Mouse (Mus musculus) cerebellum, adult 9-11 months (tissue): ENCODE measurements around the gene Lgi1.

Experiments
- DNase-seq: peaks from one replicate; pipeline ENCODE4 v3.0.0; 2022

Gene Lgi1

GRCm38 (mm10) chr19:38263829-38264504 is 369 bp upstream of the Lgi1 start:
- peak; percentile 84 for DNase-seq

DNA sequence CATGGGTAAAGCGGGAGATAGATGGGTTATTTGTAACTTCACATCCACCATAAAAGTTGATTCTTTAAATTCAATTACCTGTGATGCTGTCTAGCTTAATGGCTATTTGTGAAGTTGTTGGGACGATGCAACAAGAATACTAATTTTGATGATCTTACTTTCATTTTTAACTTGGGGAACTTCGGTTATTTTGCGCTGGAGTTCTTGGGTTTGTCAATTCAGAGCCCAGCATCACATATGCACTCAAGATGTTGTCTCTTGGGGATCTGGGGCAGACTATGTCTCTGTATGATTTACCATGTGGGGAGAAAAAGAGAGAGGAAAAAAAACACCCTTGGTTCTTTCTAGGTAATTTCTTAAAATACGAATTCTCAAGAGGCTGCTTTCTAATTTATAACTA is 1.4 kb downstream of the Lgi1 start:
- DNase-seq, result no peak

DNA sequence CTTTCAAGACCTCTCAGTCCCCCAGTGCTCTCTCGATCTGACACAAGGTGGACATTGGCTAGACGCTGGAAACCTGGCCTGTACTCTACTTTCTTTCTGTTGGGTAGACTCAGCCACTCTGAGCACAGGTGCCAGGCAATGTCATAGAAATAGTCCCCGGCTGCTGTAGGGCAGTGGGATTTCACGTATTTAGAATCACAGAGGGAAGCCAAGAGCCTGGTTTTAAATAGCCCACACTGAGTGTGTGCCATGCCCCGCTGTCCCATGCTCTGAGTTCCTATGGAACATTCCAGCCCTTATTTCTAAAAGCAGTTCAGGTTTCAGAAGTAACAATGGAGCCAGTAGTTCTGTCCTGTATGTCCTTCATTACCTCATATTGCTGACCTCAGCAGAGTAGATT is 3.1 kb downstream of the Lgi1 start:
- DNase-seq, result peak; percentile 37

DNA sequence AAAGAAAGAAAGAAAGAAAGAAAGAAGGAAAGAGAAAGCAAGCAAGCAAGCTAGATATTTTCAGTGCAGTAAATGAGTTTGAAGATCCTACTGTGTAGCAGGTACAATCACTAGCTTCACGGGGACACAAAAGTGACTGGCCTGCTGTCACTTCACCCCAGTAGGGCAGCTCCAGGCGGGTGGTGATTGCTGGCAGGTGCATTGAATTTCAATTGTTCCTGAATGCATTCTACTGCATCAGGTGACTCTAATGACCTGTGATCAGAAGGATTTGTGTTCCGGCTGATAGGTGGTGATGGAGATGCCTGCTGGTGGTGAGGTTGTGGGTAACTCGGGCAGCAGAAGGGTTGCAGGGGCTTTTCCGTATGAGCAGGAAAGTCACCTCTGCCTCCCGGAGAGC is 6.7 kb downstream of the Lgi1 start:
- DNase-seq, result peak; percentile 50

DNA sequence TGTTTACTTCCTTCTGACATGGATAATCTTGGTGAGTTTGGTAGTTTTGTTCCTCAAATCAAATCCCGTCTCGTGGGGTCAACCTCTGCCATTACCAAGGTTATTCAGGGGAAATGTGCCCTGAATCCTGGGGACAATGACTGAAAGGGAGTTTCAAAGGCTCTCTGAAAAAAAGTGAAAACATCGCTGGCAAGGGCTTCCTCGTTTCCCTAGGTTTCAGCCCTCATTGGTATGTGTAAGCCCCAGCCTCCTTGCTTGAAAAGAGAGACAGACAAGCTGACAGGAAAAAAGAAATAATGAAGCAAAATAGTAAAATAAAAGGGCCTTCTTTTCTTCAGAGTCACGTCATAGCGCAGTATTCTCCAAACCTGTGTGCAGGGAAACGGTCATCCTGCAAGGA is 9.5 kb downstream of the Lgi1 start:
- no peak for DNase-seq

DNA sequence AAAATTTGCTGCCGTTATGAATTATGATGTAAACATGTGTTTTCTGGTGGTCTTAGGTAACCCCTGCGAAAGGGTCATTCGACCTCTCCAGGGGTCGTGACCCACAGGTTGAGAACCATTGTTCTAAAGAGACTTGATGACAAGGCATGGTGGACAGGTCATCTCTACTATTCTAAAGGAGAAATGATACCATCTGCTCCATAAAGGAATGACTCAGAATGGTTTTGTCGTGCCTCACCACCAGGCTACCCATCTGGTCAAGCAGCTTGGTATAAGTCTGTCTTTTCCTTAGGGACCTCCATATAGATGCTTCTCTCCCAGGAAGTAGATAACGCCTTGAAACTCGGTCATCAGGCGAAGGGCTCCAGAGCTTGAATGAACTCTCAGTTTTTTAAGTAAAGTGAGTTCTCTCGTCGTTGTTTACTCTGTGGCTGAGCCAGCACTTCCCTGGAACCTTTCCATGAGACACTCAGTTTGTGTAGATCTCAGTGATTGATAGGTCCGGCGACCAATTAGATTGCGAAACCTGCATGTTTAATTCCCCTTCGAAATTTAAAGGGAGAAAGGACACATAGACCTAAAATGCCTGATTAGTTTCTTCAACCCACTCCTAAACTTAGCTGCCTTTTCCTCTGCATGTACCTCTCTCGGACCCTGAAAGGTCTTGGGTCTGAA is 10.5 kb downstream of the Lgi1 start:
- DNase-seq, result peak; percentile 34

DNA sequence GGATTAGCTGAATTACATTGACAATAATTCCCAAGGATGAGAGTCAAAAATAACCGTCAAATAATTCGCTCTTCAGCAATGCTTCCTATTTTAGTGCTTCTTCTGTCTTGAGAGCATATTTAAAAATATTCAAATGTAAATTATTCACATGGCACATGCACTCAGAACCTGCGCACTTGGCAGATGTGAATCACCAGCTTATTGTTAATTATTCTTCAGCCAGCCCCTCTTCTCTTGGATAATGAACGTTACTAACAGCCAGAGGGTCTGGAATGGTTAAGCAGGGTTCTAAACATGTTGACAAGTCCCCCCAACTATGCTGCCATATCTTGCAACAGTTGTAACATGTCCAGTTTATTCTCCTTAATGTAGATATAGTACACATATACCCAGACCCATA is 11.9 kb downstream of the Lgi1 start:
- DNase-seq, result no peak

DNA sequence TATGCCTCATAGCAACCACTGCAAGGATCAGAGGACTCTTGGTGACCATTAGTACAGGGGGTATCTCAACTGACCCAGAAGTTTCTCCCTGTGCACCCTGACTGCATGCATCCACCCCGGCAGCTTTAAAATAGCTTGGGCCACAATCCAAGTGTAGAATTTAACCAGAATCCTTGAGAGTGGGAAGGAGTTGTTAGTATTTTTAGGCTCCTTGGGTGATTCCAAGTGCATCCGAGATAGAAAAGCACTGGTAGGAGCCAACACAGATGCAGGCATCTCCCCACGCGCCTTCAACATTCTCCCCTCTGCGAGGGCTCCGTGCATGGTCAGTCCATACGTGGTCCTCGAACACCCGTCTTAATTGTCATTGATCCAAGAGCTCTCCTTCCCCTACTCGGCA is 15.9 kb downstream of the Lgi1 start:
- no peak for DNase-seq

DNA sequence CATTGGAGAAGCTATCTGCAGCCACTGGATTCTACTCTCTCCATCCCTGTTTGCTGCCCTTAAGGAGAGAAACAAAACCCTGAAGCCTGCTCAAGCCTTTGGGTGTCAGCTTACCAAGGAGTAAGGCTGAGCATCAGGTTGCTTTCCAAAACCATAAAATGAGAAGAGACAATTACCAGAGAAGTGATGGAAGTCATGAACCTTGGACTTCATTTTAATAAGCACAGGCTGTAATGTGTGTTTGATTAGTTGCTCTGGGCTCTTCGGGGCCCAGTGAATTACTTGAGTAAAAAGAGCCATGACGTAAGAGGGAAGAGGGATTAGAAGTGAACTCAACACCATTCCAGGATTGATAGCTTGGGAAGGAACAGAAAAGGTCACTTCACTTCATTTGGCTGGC is 18.1 kb downstream of the Lgi1 start:
- no peak for DNase-seq

DNA sequence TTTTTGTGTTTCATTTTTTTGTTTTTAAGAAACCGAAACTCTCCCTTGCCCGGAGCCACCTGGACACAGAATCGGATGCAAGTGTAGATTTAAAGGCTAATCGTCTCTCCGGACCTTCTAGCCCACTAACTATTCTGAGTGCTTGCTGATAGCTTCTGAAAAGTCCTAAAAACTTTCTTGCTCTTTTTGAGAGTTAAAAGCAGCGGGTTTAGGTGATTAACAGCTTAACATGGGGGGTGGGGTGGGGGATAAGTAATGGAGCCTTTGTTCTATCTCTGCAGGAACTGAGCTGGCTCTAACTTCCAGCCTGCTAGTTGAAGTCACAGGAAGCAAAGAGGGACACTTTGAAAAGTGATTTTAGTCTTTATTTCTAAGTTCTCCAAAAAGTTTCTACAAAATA is 24.2 kb downstream of the Lgi1 start:
- no peak for DNase-seq

DNA sequence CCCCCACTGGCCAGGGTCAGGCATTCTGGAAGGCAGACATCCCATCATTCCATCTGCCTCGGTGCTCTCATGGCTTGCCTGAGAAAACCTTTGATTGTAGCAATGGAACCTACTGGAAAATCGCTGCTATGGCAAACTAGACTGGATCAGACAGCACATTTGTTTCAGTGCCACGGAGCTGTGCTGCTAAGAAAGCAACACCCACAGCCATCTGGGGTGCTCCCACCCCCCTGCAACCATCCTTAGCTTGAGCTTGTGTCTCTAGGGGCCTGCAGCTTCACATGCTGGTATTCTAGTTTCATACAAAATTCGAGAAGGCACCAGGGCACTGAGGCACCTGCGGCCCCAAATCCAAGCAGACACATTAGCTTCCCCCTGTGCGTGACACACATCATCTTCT is 27.1 kb downstream of the Lgi1 start:
- DNase-seq, result no peak

DNA sequence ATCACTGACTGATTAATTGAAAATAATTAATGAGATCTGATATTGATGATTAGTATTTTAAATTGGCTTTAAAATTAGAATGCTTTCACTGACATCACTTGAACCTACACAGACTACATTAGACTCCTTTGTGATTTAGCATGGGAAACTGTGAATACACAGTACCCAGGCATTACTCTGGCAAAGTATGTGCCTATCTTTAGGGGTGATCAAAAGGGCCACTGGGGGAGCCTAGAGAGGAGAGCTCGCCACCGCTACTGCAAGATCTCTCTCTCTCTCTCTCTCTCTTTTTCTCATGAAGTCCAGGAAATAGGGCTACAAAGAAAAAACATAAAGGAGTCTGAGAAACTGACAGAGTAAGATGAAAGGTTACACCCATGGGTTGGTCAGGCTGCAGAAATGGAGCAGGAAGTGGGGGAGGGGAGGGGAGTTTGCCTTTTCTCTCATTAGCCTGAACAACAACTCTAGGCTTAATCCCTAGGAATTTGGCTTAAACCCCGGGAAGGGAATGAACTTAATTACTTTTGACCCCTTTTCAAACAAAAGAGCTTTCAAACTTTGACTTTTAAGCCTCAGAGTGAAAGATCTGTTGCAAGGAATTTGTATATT is 33.8 kb downstream of the Lgi1 start:
- DNase-seq, result no peak

- no peak for DNase-seq
Observed at GRCm38 (mm10) chr19:38308116-38308515, 43.8 kb downstream of the Lgi1 start.

GRCm38 (mm10) chr19:38315099-38315498 is 50.8 kb downstream of the Lgi1 start:
- no peak for DNase-seq

DNA sequence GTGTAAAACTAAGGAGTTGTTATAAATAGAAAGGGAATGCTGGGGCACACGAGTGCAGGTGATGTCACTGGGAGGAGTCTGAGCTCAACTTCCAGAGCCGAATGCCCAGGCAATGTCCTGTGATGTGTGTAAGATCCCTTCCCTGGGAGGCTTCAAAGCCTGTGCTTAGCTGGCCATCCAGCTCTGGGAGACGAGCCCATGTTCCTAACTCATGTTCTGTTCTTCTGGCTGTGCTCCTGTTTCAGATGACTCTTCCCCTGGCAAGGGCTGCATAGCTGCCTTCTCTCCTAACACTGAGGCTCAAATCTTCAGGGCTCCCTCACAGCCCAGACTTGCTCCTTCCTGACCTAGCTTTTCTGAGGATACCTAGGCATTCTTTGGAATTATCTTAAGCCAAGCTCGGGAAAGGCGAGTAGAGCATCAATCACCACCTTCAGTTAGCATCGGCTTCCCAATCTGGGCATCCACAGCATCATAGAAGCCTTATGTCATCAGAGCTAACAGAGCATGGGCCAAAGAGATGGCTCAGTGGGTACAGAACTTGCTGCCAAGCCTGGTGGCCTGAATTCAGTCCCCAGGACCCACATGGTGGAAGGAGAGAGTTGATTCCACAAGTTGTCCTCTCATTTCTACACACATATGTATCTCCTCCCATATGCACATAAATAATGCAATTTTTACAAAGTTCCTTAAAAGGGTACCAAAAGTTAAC is 52.4 kb downstream of the Lgi1 start:
- DNase-seq, result peak; percentile 40

DNA sequence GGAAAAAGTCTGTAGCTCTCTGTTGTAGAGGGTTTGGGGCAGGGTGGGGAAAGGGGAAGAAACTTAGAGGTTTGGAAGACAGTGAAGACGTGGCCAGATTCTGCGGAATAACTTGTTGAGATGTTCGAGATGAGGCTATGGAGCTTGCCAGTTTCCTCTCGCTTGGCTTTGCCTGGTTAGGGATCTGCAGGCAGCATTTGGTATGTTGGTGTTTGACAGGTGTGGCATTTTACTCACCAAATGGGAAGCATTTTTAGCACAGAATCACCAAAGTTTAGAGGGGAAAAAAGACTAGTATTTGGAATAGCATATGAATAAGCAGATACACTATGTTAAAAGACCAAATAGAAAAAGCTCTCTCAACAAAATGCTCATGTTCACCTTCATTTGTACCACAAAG is 54.0 kb downstream of the Lgi1 start:
- no peak for DNase-seq

GRCm38 (mm10) chr19:38319168-38319567 is 54.8 kb downstream of the Lgi1 start:
- no peak for DNase-seq

GRCm38 (mm10) chr19:38320651-38321188 is 56.4 kb downstream of the Lgi1 start:
- DNase-seq, result no peak

DNA sequence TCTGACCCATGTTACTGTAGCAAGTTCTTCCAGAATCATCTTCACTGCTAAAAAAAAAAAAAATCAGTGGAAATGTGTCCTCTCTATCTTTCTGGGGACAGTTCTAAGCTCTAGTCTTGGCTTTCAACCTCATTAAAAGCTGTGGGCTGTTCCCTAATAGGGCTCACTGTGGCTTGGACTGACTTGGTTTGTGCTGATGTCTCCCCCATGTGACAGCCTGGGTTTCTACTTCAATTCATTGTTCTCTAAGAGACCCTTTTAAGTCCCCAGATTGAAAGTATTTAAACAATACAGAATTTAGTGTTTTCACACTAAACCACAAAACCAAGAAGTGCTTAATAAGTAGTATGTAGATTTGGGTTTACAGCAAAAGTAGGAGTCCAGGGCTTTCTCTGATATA is 59.4 kb downstream of the Lgi1 start:
- no peak for DNase-seq

GRCm38 (mm10) chr19:38324147-38325028 is 60.1 kb downstream of the Lgi1 start:
- peak; percentile 46 for DNase-seq

- DNase-seq, result no peak
Observed at GRCm38 (mm10) chr19:38325029-38325398, 60.7 kb downstream of the Lgi1 start.

- no peak for DNase-seq
Observed at GRCm38 (mm10) chr19:38325854-38326253, 61.5 kb downstream of the Lgi1 start.

DNA sequence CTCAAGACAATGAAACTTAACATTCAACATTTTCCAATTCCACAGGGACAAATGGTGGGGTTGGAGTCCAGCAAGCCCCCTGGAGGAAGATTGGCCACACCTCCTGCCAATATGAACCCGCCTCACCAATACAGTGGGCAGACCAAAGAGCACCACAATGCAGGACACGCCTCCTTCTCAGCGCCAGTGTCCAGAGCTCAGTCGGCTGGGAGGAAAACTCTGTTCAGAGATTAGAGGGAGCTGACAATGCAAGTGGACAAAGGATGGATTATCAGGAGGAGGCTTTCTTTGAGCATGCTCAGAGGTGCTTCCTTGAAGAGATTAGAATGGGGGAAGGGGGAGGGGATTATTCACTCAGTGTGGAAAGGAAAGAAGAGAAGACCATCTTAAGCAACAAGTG is 62.7 kb downstream of the Lgi1 start:
- DNase-seq, result no peak
